Mouse (Mus musculus) induced T-regulatory cell, adult 2 months (primary cell): Measurements from ENCODE around the gene Colgalt1.

Experiments
- DNase-seq: peaks from one replicate; pipeline ENCODE4 v3.0.0-alpha.2; 2012; ENCODE audit warnings: low read depth

The Colgalt1 gene

GRCm38 (mm10) chr8:71628396-71629095 is 17.7 kb downstream of the Colgalt1 start:
- peak; percentile 27 for DNase-seq

DNA sequence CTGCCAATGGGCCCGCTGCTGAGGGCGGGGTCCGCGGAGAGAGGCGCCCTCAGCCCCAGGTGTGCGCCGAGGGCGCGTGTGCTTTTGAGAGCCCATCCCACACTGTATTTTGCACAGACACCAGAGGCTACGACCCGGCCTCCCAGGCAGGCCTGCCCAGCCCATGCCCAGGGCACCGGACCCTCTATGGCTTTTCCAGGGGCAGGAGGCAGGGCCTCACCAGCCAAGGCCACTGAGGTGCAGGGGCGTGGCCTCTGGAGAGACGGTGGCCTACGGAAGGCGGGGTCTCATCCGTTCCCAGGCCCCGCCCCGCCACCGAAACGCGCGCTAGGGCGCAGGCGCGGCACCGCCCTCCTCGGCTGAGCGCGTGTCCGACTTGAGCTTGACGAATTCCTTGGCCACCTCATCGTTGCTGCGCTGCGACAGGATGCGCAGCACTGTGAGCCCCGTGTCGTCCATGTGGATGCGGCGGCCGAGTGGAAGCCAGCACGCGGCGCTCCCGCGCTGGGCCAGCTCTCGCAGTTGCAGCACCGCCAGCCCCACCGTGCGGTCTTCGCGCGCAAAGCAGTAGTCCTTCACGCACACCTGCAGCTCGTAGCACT is 18.4 kb downstream of the Colgalt1 start:
- peak; percentile 96 for DNase-seq

DNA sequence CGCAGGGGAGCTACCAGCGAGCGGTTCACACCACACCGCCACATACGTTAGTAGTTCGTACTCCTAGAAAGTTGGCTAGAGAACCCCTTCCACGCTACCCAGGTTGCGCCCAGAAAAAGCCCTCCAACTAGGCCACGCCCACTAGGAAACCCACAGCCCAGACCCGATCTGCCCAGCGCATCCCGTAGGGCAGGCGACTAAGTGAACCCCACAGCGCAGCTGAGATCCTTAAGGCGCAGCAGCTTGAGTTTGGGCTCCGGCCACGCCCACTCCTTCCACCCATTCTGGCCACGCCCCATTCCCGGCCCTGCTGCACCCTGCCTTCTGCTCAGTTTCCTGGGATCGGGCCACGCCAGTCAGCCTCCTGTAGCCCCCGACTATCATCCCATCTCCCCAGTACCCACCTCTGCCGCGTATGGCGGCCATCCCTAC is 19.0 kb downstream of the Colgalt1 start:
- DNase-seq = peak; percentile 66

GRCm38 (mm10) chr8:71630761-71631160 is 20.0 kb downstream of the Colgalt1 start:
- peak; percentile 22 for DNase-seq

- peak; percentile 18 for DNase-seq
These were observed 21.1 kb downstream of the Colgalt1 start for GRCm38 (mm10) chr8:71631897-71632296.

DNA sequence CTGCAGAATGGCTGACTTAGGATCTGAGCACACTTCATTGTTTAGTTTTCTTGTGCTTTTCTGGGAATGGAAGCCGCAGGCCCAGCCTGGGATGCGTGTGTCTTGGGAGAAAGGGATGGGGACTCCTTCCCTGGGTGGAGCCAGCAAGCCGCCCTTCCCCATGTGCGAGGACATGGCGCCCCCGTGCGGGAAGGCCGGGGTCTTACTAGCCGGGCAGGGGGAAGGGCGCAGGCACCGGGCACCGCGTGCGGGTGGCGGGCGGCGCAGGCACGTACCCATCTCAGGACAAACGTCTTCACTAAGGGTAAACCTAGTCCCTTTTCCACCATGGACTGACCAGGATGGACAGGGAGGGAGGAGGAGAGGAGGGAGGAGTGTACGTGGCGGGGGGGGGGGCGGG is 22.4 kb downstream of the Colgalt1 start:
- peak; percentile 77 for DNase-seq

- DNase-seq = peak; percentile 93
These were observed 23.3 kb downstream of the Colgalt1 start for GRCm38 (mm10) chr8:71633981-71634667.

DNA sequence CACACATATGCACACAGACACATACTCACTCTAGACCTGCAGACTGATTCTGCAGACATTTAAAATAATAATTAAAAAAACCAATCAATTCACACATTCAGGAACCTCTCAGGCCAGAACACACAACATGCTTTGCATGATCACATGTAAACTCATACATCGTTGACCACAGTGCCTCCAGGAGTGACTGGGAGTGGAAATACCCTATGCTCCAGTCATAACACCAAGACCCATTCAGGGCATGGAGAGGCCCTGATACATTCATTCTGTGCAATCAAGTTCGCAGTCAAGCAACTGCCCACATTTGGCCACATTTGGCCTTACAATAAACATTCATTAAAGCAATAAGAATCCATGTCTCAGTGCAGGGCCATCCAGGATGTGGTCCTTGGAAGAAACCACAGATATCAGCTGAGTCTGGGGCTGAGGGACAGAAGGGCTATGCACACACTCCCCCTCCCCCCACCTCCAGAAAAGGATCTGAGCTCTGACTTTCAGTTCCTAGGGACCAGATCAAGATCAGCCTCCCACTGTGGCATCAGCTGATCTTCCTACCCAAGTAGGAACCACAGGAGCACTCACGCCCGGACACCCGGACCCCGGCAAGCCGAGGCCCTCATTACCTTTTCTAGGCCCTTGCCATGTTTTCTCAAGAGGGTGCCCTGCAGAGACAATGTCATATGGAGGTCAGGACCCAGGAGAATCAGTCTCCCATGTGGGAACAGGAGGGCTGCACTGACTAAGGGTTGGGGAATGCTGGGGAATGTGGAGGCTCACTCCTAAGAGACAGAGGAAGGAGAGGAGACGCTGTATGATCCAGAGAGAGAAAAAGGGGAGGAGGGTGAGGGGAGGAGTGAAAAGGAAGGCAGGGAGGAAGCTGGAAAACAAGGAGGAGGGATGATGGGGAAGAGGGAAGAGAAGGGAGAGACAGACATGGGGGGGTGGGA is 26.6 kb downstream of the Colgalt1 start:
- DNase-seq = no peak

- no peak for DNase-seq
These were observed 27.5 kb downstream of the Colgalt1 start for GRCm38 (mm10) chr8:71638321-71638720.

GRCm38 (mm10) chr8:71639318-71639717 is 28.5 kb downstream of the Colgalt1 start:
- no peak for DNase-seq

DNA sequence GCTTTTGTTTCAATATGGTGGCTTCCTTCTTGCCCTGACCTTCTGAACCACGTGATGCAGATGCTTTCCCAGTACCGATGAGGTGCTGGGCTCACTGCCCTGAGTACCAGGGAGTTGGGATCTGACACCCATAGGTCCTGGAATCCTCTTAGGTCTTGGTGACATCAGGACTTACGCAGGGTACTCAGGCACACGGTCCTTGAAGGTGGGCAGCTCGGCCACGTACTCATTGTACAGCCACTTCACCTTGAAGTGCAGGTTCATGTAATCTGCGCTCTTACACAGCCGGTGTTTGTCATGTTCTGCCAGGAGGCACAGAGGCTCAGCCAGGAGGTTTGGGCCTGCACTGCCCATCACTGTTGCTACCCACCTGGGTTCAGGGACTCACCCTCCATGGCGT is 34.7 kb downstream of the Colgalt1 start:
- DNase-seq = no peak

DNA sequence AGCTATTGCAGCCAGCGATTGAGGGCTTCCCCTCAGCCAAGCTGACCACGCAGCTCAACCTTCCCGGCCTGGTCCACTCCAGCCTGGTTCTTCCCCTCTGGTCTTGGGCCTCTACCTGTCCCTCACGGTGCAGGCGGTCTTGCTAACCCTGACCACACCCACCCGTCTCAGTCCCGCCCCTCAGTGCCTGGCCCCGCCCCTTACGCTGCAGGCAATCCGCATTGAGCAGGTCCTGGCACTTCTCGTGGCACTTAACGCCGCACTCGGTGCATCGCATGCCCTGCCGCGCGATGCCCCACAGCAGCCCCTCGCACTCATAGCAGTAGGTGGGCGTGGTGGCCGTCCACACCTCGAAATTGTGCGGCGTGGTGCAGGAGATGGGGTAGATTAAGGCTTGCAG is 43.8 kb downstream of the Colgalt1 start:
- peak; percentile 76 for DNase-seq

DNA sequence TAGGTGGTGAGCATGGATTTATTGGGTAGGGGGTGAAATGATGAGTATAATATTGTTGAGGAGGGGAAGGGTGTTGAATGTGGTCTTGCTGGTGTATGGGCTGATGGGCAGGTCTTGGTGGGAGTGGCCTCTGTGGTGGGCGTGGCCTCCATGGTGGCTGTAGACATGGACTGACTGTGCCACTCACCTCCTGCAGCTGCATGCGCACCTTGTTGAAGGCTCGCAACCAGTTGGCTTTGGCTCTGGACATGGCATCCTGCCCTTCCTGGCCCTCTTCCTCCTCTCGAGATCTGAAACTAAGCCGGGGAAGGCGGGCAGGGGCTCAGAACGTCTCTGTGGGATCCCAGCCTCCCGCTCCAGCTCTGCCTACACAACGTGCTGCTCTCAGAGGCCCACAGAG is 47.0 kb downstream of the Colgalt1 start:
- DNase-seq = no peak

GRCm38 (mm10) chr8:71658515-71659049 is 47.8 kb downstream of the Colgalt1 start:
- DNase-seq = no peak

- no peak for DNase-seq
These were observed 49.0 kb downstream of the Colgalt1 start for GRCm38 (mm10) chr8:71659751-71660150.

GRCm38 (mm10) chr8:71660325-71661120 is 49.7 kb downstream of the Colgalt1 start:
- DNase-seq = peak; percentile 93

DNA sequence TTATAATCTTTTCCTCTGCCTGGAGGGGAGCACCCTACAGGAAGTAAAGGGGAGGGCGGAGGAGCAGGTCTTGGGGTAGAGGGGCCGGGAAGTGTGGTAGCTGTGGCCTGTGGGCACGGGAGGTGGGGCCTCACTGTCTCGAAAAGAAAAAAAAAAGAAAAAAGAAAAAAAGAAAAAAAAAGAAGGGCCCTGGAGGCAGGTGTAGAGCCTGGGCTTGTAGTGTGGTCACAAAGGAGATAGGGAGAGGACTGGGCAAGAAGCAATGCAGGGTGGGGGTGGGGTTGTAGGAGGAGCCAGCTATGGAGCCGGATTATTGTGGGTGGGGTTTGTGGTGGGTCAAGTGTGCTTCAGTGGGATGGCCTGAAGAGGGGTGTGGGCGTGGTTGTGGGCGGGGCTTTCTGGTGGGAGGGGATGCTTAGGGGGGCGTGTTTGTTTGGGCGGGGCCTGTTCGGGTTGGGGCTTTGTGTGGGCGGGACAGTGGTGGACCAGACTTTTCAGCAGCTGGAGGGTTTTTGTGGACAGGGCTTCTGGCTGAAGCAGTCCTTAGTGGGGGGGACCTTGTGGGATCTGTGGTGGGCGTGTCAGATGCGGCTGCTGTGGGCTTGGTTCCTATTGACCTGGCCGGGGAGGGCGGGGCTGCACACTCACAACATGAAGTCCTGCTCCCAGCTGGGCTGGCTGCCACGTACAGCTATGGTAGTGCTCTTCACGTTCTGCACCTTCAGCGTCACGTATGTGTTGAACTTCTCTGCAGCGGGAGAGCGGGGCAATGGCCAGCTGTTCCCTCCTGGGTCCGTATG is 54.7 kb downstream of the Colgalt1 start:
- peak; percentile 86 for DNase-seq

- no peak for DNase-seq
These were observed 56.1 kb downstream of the Colgalt1 start for GRCm38 (mm10) chr8:71666855-71667254.

DNA sequence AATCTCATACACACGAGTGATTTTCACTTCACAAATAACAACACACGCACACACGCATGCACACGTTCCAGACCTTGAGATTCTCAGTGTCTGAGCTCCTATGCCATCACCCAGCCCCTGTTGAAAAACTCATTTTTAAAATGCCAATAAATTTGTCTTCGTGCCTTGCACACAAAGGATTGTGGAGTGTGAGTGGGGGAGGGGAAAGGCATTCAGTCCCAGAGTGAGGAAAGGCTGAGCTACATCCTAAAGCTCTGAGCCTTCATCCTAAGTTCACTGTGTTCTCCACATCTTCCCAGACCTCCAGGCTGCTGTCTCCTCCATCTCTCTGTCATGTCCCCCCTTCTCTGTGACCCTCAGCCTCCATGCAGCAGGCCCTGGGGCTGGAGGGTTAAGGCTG is 56.5 kb downstream of the Colgalt1 start:
- no peak for DNase-seq
